Comparison of ENCODE assay signal across 8 mouse cellular contexts in genomic region chr7:107757308-107758151, GRCm38 (mm10). TPM values are rescaled to one million over a fixed set of nuclear protein-coding genes. Genes with fewer than 3 reads are reported as not detected.
A peak's percentile ranks its signal among the peaks of the same experiment; 100 is the strongest.
DNase-seq lines count a peak whose midpoint lies in the region; ATAC-seq and TF ChIP-seq lines count a peak whose summit lies in the region.
"Had no signal": no experiment of that assay in that cellular context is flagged by ENCODE, and none has a peak within 500 bp of the region (broad histone marks: within the 10 kb centered on the region; RNA-seq: fewer than 3 reads in every experiment).

TSS of gene Cyb5r2 (minus strand) at chr7:107758032.

- TF ChIP-seq EP300 in stomach, postnatal 0 days (optimal IDR thresholded peaks at IDR 0.05), result no peak

- peak; percentile 76 for DNase-seq in ES-CJ7 (ENCODE audit: low read depth, low spot score)
- DNase-seq in R1 (ENCODE audit: low read depth, low spot score), result peak; percentile 71
- DNase-seq in gastrocnemius, postnatal 14 days, result peak; percentile 44
- peak; percentile 17 for DNase-seq in lung, postnatal 36 days
- no peak for DNase-seq in stomach, postnatal 0 days (ENCODE audit: low spot score)
- no peak for DNase-seq in layer of hippocampus, postnatal 25 days (ENCODE audit: extremely low spot score in 1 of 2, low spot score in 1 of 2)

- peak within 1 kb of the TSS; percentile 54 for H3K4me2 ChIP-seq in intestine, postnatal 0 days (replicated peaks; ENCODE audit: low read depth)
- peak within 1 kb of the TSS; percentile 39 for H3K4me2 ChIP-seq in stomach, postnatal 0 days (replicated peaks; ENCODE audit: low read depth)

- no peaks in the 10 kb centered on the region for H3K9me3 ChIP-seq in intestine, postnatal 0 days (ENCODE audit: control insufficient read depth)
- H3K9me3 ChIP-seq in stomach, postnatal 0 days (ENCODE audit: control insufficient read depth, low read length), result no peaks in the 10 kb centered on the region

- intact Hi-C loops in gastrocnemius, postnatal 14 days (cut with DNase I; ENCODE audit: low total_unique reads), result loop anchor here (10.0 kb wide), 1 partner anchor 1247 kb away; no protein-coding TSS in a partner anchor

- no peaks in the 10 kb centered on the region for H3K4me1 ChIP-seq in intestine, postnatal 0 days (replicated peaks; ENCODE audit: control insufficient read depth, insufficient read depth, low read length)
- no peaks in the 10 kb centered on the region for H3K4me1 ChIP-seq in stomach, postnatal 0 days (replicated peaks; ENCODE audit: control insufficient read depth, insufficient read depth)

- no peak within 1 kb of the TSS for H3K27ac ChIP-seq in intestine, postnatal 0 days (ENCODE audit: low read depth, low read length)
- no peak within 1 kb of the TSS for H3K27ac ChIP-seq in stomach, postnatal 0 days (replicated peaks)

- no peaks in the 10 kb centered on the region for H3K36me3 ChIP-seq in intestine, postnatal 0 days (ENCODE audit: control insufficient read depth, insufficient read depth)
- no peaks in the 10 kb centered on the region for H3K36me3 ChIP-seq in stomach, postnatal 0 days (ENCODE audit: control insufficient read depth, insufficient read depth, low read length)

- TF ChIP-seq CTCF in intestine, postnatal 0 days (IDR thresholded peaks at IDR 0.05; ENCODE audit: low read depth), result peak; percentile 55
- TF ChIP-seq CTCF in stomach, postnatal 0 days (IDR thresholded peaks at IDR 0.05; ENCODE audit: low read depth), result peak; percentile 39

- H3K9ac ChIP-seq in intestine, postnatal 0 days (ENCODE audit: low read depth, low read length), result no peak within 1 kb of the TSS
- 0 out of 2 replicates have a peak within 1 kb of the TSS, but pooled peaks have one; percentile 41 for H3K9ac ChIP-seq in stomach, postnatal 0 days (ENCODE audit: low read length)

- peak within 1 kb of the TSS; percentile 17; the same call in 1 of the 2 replicates for H3K4me3 ChIP-seq in intestine, postnatal 0 days (ENCODE audit: low read depth, low read length)
- 0 out of 2 replicates have a peak within 1 kb of the TSS, but pooled peaks have one; percentile 8 for H3K4me3 ChIP-seq in stomach, postnatal 0 days (ENCODE audit: low read depth, low read length)
- H3K4me3 ChIP-seq: myocyte had no signal

- 10% methylated on average over 23 of the region's 23 CpGs for WGBS in intestine, postnatal 0 days
- 12% methylated on average over 23 of the region's 23 CpGs for WGBS in stomach, postnatal 0 days

- ATAC-seq in intestine, postnatal 0 days, result peak; percentile 75
- ATAC-seq in stomach, postnatal 0 days (ENCODE audit: low FRiP score, low TSS enrichment), result peak; percentile 54

- no peaks in the 10 kb centered on the region for H3K27me3 ChIP-seq in intestine, postnatal 0 days (replicated peaks; ENCODE audit: control insufficient read depth, insufficient read depth, low read length)
- H3K27me3 ChIP-seq in stomach, postnatal 0 days (ENCODE audit: control insufficient read depth, insufficient read depth, low read length), result no peaks in the 10 kb centered on the region

RNA-seq across cellular contexts. Expression of gene Cyb5r2, which starts in this region (rescaled TPM):
- total RNA-seq in gastrocnemius, postnatal 14 days (2021), result under 1 TPM in 1 of 2 experiments, not detected in 1; 0.35 TPM
- polyA plus RNA-seq in intestine, postnatal 0 days (2015; fragmentation: Nextera tagmentation; extraction: Ambion mirVana), result 0.13 TPM in 1 of 2 replicates, not detected in the other
- polyA plus RNA-seq in stomach, postnatal 0 days (2015; fragmentation: Nextera tagmentation; extraction: Ambion mirVana), result 0.04 and 0.08 TPM in 2 replicates
- total RNA-seq in layer of hippocampus, postnatal 25 days (2021), result not detected

Comparison
In these comparisons a context has a peak if more than half of its experiments do, and no peak if none do; other contexts are left out.
1. Peak in DNase-seq in gastrocnemius, postnatal 14 days; RNA of the gene not detected or under 1 TPM.
2. Peak in ATAC-seq, H3K4me3 ChIP-seq and H3K4me2 ChIP-seq in intestine, postnatal 0 days; RNA of the gene not detected or under 1 TPM.
3. Peak in ATAC-seq, H3K4me3 ChIP-seq, H3K9ac ChIP-seq and H3K4me2 ChIP-seq in stomach, postnatal 0 days; RNA of the gene not detected or under 1 TPM.
4. DNase-seq: peak in ES-CJ7 (single experiment), R1 (single experiment) and lung, postnatal 36 days (single experiment); none in stomach, postnatal 0 days (single experiment) and layer of hippocampus, postnatal 25 days (0 of 2).